Mouse (Mus musculus) cerebellum, adult (tissue): ENCODE data around the gene Dusp28.
A peak's percentile ranks its signal among the peaks of the same experiment; 100 is the strongest.

Source experiments
- ATAC-seq: cut with Nextera tagmentation; 2 replicates; pipeline ENCODE4 v1.9.2; 2017; ENCODE audit warnings: mild to moderate bottlenecking, moderate library complexity, mixed read lengths; ENCODE audit not compliant: insufficient number of reproducible peaks, low FRiP score, low TSS enrichment

Dusp28 gene

GRCm38 (mm10) chr1:92906779-92907631 lies at the start of gene Dusp28:
Gene Dusp28 (plus strand): TSS chr1:92906981.
- ATAC-seq: peak; percentile 69

DNA sequence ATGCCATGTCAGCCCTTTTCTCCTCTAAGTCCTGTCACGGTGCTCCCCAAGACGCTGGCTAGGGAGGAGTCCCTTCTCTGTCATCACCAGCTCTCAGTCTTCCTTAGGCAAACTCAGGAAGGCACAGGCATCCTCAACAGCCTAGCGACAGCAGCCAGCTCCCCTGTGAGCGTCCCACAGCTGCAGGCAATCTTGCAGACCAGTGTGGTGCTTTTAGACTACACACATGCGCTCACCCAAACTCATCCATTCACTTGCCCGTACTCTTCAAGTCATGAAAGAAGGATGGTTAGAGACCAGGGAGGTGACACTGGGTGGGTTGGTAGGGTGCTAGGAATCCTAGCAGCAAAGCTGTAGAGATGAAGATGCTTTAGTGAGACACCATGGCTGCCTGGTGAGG lies 45.3 kb upstream of the Dusp28 start:
- no peak for ATAC-seq

GRCm38 (mm10) chr1:92863268-92863667 lies 43.5 kb upstream of the Dusp28 start:
- ATAC-seq: no peak

- ATAC-seq: no peak
Observed at GRCm38 (mm10) chr1:92866170-92866569, 40.6 kb upstream of the Dusp28 start.

DNA sequence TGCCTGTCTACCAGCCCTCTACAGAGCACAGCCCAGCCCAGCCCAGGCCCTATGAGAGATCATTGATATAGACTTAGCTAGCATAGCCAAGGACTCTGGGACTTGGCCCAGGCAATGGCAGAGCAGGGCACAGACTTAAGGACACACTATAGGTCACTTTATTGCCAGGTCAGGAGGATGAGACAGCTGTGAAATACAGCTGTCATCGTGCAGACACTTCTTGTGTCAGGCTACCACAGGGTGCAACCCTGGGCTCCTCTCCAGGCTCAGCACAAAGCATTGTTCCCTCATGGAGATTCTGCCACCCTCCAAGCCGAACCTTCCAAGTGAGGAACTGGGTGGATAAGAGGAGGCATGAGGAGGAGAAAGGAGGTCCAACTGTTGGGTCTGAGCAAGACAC lies 36.8 kb upstream of the Dusp28 start:
- no peak for ATAC-seq

DNA sequence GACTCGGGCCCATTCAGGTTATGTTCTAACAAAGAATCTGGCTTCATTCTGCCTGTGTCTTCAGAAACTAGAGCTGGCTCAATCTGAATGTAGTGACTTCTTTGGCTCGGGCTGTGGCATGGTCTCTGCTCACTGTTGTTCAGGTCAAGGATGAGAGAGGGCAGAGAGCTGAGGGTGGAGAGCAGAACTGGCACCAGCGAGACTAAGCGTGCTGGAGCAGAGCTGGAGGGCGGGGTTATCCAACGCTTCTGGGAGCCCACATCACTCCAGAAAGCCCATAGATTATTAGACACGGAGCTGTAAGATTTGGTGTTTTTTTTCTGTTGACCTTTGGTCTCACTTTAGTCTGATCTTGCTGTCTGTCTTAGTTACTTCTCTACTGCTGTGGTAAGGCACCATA lies 34.1 kb upstream of the Dusp28 start:
- no peak for ATAC-seq

DNA sequence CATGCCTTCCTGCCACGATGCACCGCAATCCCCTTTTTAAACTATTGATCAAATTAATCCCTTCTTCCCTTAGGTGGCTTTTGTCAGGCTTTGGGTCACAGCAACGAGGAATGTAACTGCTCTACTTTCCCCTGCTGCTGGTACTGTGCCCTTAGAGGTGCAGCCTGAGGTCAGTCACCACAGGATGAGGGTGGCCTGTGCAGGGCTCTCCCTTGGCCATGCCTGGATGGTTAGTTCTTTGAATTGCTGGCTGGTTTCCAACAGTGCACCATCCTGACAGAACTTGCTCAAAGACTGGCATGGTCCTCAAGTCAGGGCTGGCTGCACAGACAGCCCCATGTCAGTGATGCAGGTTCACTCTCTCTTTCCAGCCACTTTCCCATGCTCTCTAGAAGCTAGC lies 32.8 kb upstream of the Dusp28 start:
- no peak for ATAC-seq

DNA sequence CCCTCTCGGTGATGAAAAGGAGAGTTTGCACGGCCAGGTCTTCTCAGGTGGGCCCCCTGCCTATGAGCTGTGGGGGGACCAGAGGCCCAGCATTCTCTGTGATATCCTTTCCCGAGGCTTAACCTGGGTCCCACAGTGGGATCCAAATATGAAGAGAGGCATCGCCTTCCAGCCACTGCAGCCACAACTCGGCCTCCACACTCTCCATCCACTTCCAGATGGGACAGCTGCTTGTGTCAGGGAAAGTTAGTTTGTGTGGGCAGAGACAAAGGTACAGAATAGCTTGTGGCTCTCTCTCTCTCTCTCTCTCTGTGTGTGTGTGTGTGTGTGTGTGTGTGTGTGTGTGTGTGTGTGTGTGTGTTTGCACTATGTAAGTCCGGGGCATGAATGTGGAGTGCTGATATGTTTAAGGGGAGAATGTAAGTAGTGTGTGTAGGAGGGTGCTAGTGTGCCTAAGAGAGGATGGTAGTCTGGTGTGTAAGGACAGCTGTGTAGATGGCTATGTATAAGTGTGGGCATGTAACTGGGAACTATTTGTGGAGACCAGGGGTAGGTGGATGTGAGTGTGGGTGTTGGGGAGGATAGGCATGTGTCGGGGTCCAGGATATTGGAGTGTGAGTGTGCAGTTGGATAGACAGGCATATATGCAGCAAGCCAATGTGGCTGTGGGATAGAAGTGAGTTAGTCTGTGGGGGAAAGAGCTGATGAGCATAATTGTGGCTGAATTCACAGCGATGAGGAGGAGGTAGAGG lies 31.2 kb upstream of the Dusp28 start:
- no peak for ATAC-seq

- ATAC-seq: no peak
Observed at GRCm38 (mm10) chr1:92877431-92877978, 29.3 kb upstream of the Dusp28 start.

DNA sequence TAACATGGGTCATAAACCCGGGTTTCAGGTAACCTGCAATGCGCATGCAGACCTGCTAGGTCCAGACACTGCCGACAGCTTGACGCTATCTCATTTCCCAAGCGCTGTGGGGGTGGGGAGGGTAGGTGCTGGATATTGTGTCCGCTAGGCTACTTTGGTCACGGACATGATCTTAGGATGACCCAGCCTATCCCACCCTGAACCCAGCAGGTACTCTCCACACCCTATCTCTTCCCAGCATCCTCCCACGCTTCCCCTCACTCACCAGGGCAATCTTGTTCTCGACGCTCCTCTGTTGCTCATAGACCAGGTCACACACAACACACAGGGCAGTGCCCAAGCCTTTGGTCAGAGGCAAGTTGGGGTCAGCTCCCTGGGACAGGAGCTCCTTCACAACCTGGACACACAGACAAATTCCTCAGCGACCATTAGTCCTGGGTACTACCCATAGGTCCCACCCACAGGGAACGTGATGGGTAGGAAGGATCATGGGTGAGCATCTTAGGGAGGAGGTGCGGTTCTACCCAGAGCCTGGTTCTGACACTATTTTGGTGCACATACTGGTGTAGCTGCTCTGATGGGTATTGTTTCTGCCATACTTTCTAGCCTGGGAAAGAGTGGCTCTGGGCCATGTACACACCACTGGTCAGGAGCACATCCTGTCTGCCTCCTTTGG lies 28.6 kb upstream of the Dusp28 start:
- ATAC-seq: no peak

DNA sequence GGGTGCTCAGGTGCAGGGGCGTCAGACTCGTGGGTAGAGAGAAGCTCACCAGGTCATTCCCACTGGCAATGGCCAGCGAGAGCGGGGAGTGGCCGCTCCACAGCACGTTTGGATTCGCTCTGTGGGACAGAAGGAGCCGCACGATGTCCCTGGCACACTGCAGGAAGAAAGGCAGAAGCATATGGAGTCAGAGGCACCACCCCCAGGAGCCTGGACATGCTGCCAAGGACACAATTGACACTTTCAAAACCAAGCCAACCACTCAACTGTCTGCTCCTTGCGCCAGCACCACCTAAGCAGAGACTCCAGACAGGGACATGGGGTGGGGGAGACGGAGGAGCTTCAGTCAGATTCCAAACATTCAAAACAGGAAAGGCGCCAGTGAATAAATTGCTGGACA lies 27.5 kb upstream of the Dusp28 start:
- peak; percentile 84 for ATAC-seq

DNA sequence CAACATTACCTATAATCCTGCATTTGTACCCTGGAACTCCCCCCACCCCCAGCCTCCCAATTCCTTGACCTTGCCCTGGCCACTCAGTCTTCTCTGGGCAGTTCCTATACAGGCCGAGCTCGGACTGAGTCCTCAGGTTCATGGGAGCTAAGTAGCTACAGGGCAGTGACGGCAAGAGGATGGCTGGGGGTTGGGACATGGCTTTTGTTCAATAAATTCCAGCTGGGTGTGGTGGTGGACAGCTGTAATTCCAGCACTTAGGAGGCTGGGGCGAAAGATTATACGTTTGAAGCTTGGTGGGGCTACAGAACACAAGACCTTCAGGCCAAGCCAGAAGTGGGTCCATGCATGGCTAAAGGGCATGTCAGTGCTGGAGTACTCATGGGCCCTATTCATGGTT lies 26.7 kb upstream of the Dusp28 start:
- ATAC-seq: no peak

- ATAC-seq: no peak
Observed at GRCm38 (mm10) chr1:92881982-92882381, 24.8 kb upstream of the Dusp28 start.

- no peak for ATAC-seq
Observed at GRCm38 (mm10) chr1:92888901-92889655, 17.7 kb upstream of the Dusp28 start.

DNA sequence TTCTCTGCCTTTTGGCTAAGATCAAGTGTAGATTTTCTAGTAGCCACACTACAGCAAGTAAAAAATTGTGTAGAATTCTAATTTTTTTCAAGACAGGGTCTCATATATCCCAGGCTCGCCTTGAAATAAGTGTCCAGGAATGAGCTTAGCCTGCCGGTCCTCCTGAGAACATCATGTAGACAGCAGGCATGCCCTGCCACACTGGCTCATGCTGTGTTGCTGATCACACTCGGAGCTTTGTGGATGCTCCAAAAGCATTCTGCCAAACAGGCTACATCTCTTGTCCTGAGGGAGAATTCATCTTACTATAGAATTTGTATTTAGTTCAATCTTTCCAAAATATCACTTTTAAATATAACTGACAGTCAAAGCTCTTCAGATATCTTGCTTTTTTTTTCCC lies 14.0 kb upstream of the Dusp28 start:
- ATAC-seq: no peak

DNA sequence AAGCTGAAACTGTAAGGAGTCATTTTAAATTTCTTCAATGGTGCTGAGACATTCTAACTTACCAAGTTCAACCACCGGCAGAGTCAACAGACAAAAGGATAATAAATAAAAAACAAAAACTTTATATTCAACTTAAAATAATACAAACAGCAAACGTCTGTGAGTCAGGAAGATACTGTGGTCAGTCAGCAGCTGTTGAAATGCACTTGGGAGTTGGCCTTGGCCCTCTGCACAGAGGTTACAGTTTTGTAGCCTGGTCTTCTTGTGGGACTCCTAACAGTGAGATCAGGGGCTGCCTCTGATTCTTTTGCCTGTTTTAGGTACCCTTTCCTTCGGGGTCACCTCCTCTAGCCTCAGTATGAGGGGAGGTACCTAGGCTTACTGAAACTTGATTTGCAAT lies 12.9 kb upstream of the Dusp28 start:
- no peak for ATAC-seq

DNA sequence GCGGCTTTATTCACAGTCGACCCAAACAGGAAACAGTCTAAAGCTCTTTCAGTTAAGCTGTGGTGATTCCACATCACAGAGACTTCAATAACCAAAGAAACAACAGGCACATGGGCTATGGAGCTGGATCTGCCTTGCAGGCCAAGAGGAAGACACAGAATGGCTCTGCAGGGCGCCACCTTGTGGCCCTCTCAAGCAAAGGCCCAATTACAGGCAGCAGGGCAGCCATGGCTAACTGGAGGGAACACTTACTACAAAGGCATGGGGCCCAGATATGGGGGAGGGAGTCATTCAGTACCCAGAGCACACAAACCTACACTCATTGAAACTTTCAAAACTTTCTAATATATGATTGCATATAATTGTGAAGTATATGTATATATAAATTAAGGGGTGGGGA lies 11.7 kb upstream of the Dusp28 start:
- peak; percentile 79 for ATAC-seq

GRCm38 (mm10) chr1:92902786-92903185 lies 4.0 kb upstream of the Dusp28 start, which contains the start of gene Ankmy1:
Gene Ankmy1 (minus strand): TSS chr1:92902906.
- no peak for ATAC-seq

- ATAC-seq: no peak
Observed at GRCm38 (mm10) chr1:92903627-92904026, 3.2 kb upstream of the Dusp28 start.

GRCm38 (mm10) chr1:92905703-92906310 lies 974 bp upstream of the Dusp28 start:
- no peak for ATAC-seq
